In genomic region chr17:33557922-33558321, GRCm38 (mm10) we compare ENCODE assay signal across 27 mouse cellular contexts. TPM values are rescaled to one million over a fixed set of nuclear protein-coding genes. Genes with fewer than 3 reads are reported as not detected.
DNase-seq lines count a peak whose midpoint lies in the region; ATAC-seq and TF ChIP-seq lines count a peak whose summit lies in the region.
"Had no signal": no experiment of that assay in that cellular context is flagged by ENCODE, and none has a peak within 500 bp of the region (broad histone marks: within the 10 kb centered on the region; RNA-seq: fewer than 3 reads in every experiment).

No protein-coding gene starts in this region.

- no peaks in the 10 kb centered on the region for H3K4me1 ChIP-seq in midbrain, embryonic 11.5 days (ENCODE audit: control insufficient read depth, insufficient read depth, low read length)
- no peaks in the 10 kb centered on the region for H3K4me1 ChIP-seq in midbrain, embryonic 15.5 days
- no peaks in the 10 kb centered on the region; the same call in 1 of the 2 replicates for H3K4me1 ChIP-seq in bone marrow, adult 2 months (ENCODE audit: control insufficient read depth, insufficient read depth, low read length)
- no peaks in the 10 kb centered on the region for H3K4me1 ChIP-seq in liver, embryonic 14.5 days (replicated peaks; ENCODE audit: control insufficient read depth in 2 of 2, insufficient read depth in 2 of 2, low read length in 1 of 2)
- no peaks in the 10 kb centered on the region for H3K4me1 ChIP-seq in small intestine, adult 2 months (ENCODE audit: control insufficient read depth, insufficient read depth, insufficient read length, low read length)
- H3K4me1 ChIP-seq: embryonic facial prominence, embryonic 13.5 days; forebrain, embryonic 12.5 days; heart, embryonic 10.5 days; heart, embryonic 15.5 days; limb, embryonic 12.5 days; midbrain, embryonic 12.5 days had no signal

- no peak overlapping the region for H3K27ac ChIP-seq in midbrain, embryonic 11.5 days (ENCODE audit: low read depth, low read length)
- H3K27ac ChIP-seq in midbrain, embryonic 15.5 days: no peak overlapping the region
- H3K27ac ChIP-seq in bone marrow, adult 2 months (ENCODE audit: control insufficient read depth, insufficient read depth, low read depth, low read length, poor library complexity): peak overlapping the region; percentile 34; the same call in 1 of the 2 replicates
- no peak overlapping the region for H3K27ac ChIP-seq in liver, embryonic 14.5 days
- 0 out of 2 replicates have a peak overlapping the region, but pooled peaks have one; percentile 42 for H3K27ac ChIP-seq in small intestine, adult 2 months (ENCODE audit: insufficient read depth, low read depth, low read length)
- H3K27ac ChIP-seq: embryonic facial prominence, embryonic 13.5 days; forebrain, embryonic 12.5 days; heart, embryonic 10.5 days; heart, embryonic 15.5 days; layer of hippocampus, adult 2 months; left cerebral cortex, adult 2 months; limb, embryonic 12.5 days; midbrain, embryonic 12.5 days had no signal

- H3K4me3 ChIP-seq in midbrain, embryonic 11.5 days (ENCODE audit: low read depth, low read length): no peak overlapping the region
- no peak overlapping the region for H3K4me3 ChIP-seq in midbrain, embryonic 15.5 days
- H3K4me3 ChIP-seq in bone marrow, adult 2 months (replicated peaks; ENCODE audit: control insufficient read depth, low read depth, low read length): peak overlapping the region; percentile 47
- H3K4me3 ChIP-seq in liver, embryonic 14.5 days (ENCODE audit: insufficient read depth in 1 of 2, low read depth in 2 of 2, low read length in 2 of 2): no peak overlapping the region
- H3K4me3 ChIP-seq in small intestine, adult 2 months (ENCODE audit: low read depth, low read length): no peak overlapping the region
- H3K4me3 ChIP-seq: embryonic facial prominence, embryonic 13.5 days; forebrain, embryonic 12.5 days; heart, embryonic 10.5 days; heart, embryonic 15.5 days; layer of hippocampus, adult 2 months; left cerebral cortex, adult 2 months; limb, embryonic 12.5 days; midbrain, embryonic 12.5 days had no signal

- H3K9ac ChIP-seq in midbrain, embryonic 11.5 days (ENCODE audit: low read length): no peak overlapping the region
- no peak overlapping the region for H3K9ac ChIP-seq in midbrain, embryonic 15.5 days
- H3K9ac ChIP-seq in liver, embryonic 14.5 days (replicated peaks): no peak overlapping the region
- H3K9ac ChIP-seq: embryonic facial prominence, embryonic 13.5 days; forebrain, embryonic 12.5 days; forebrain, postnatal 0 days; heart, embryonic 15.5 days; limb, embryonic 12.5 days; midbrain, embryonic 12.5 days had no signal

- H3K4me2 ChIP-seq in midbrain, embryonic 11.5 days: no peak overlapping the region
- H3K4me2 ChIP-seq in midbrain, embryonic 15.5 days: no peak overlapping the region
- H3K4me2 ChIP-seq in liver, embryonic 14.5 days (ENCODE audit: low read depth): peak overlapping the region; percentile 8; the same call in 1 of the 2 replicates
- H3K4me2 ChIP-seq: embryonic facial prominence, embryonic 13.5 days; forebrain, embryonic 12.5 days; heart, embryonic 15.5 days; limb, embryonic 12.5 days; midbrain, embryonic 12.5 days had no signal

- peak; percentile 44 for DNase-seq in midbrain, embryonic 11.5 days (ENCODE audit: low spot score, missing footprints)
- no peak for DNase-seq in liver, embryonic 14.5 days (ENCODE audit: low read depth in 3 of 3, low spot score in 3 of 3)
- no peak for DNase-seq in T-cell, adult 2 months (ENCODE audit: low spot score)
- DNase-seq in neural tube, embryonic 10.5 days (ENCODE audit: extremely low spot score, low spot score): no peak
- DNase-seq: adrenal gland, postnatal 10 days; cerebellum, adult 18-20 months; cerebellum, postnatal 10 days; forebrain, postnatal 0 days; kidney, adult 11 months; kidney, postnatal 14 days; lung, adult 18-20 months; lung, postnatal 4 days; thymus, adult 18-20 months; thymus, postnatal 36 days had no signal

- no peaks in the 10 kb centered on the region for H3K27me3 ChIP-seq in midbrain, embryonic 11.5 days (ENCODE audit: control insufficient read depth, insufficient read depth, low read length)
- H3K27me3 ChIP-seq in midbrain, embryonic 15.5 days (replicated peaks): no peaks in the 10 kb centered on the region
- H3K27me3 ChIP-seq in liver, embryonic 14.5 days (ENCODE audit: control insufficient read depth, insufficient read depth, low read length): no peaks in the 10 kb centered on the region
- no peaks in the 10 kb centered on the region for H3K27me3 ChIP-seq in small intestine, adult 2 months (ENCODE audit: control insufficient read depth, insufficient read depth, low read length)
- H3K27me3 ChIP-seq: embryonic facial prominence, embryonic 13.5 days; forebrain, embryonic 12.5 days; heart, embryonic 15.5 days; midbrain, embryonic 12.5 days had no signal

- no peaks in the 10 kb centered on the region for H3K36me3 ChIP-seq in midbrain, embryonic 11.5 days (ENCODE audit: control insufficient read depth, insufficient read depth, low read length)
- H3K36me3 ChIP-seq in midbrain, embryonic 15.5 days (replicated peaks): no peaks in the 10 kb centered on the region
- H3K36me3 ChIP-seq in liver, embryonic 14.5 days (replicated peaks; ENCODE audit: control insufficient read depth, insufficient read depth, low read depth): no peaks in the 10 kb centered on the region
- H3K36me3 ChIP-seq in small intestine, adult 2 months (ENCODE audit: control insufficient read depth, insufficient read depth, low read length): no peaks in the 10 kb centered on the region
- H3K36me3 ChIP-seq: forebrain, embryonic 12.5 days had no signal

- H3K9me3 ChIP-seq in midbrain, embryonic 11.5 days (ENCODE audit: control insufficient read depth, low read length): no peaks in the 10 kb centered on the region
- no peaks in the 10 kb centered on the region for H3K9me3 ChIP-seq in midbrain, embryonic 15.5 days
- H3K9me3 ChIP-seq in liver, embryonic 14.5 days (ENCODE audit: control insufficient read depth, low read length): no peaks in the 10 kb centered on the region
- H3K9me3 ChIP-seq: embryonic facial prominence, embryonic 13.5 days; forebrain, embryonic 12.5 days; heart, embryonic 10.5 days; heart, embryonic 15.5 days; limb, embryonic 12.5 days; midbrain, embryonic 12.5 days had no signal

- no peak for TF ChIP-seq POLR2A in bone marrow, adult 2 months (IDR thresholded peaks at IDR 0.05; ENCODE audit: borderline replicate concordance, control insufficient read depth, low read depth, low read length)
- TF ChIP-seq POLR2A in small intestine, adult 2 months (IDR thresholded peaks at IDR 0.05; ENCODE audit: low read depth, low read length): no peak

- no peak for TF ChIP-seq CTCF in bone marrow, adult 2 months (IDR thresholded peaks at IDR 0.05; ENCODE audit: control insufficient read depth, insufficient read depth, low read length)
- no peak for TF ChIP-seq CTCF in liver, embryonic 14.5 days (IDR thresholded peaks at IDR 0.05; ENCODE audit: low read depth)
- no peak for TF ChIP-seq CTCF in small intestine, adult 2 months (IDR thresholded peaks at IDR 0.05; ENCODE audit: extremely low read depth, insufficient read length, insufficient replicate concordance, low read depth, low read length)

- no peak for ATAC-seq in midbrain, embryonic 11.5 days (ENCODE audit: low FRiP score)
- no peak for ATAC-seq in midbrain, embryonic 15.5 days (replicated peaks)
- ATAC-seq in liver, embryonic 14.5 days (ENCODE audit: insufficient read depth): no peak
- ATAC-seq: forebrain, postnatal 0 days; hindbrain, embryonic 16.5 days; lung, postnatal 0 days had no signal

- TF ChIP-seq EP300 in liver, embryonic 14.5 days (IDR thresholded peaks at IDR 0.05; ENCODE audit: low read depth): no peak

- WGBS in midbrain, embryonic 11.5 days: 75% methylated on average over 4 of the region's 4 CpGs
- 84% methylated on average over 4 of the region's 4 CpGs for WGBS in midbrain, embryonic 15.5 days
- WGBS in bone marrow, adult 2 months: 65% methylated on average over 4 of the region's 4 CpGs
- WGBS in liver, embryonic 14.5 days (ENCODE audit: insufficient replicate concordance): 56% methylated on average over 4 of the region's 4 CpGs
- 57% methylated on average over 4 of the region's 4 CpGs for WGBS in small intestine, adult 2 months

RNA-seq across cellular contexts. Expression of gene Myo1f, which starts 2.4 kb away (rescaled TPM):
- polyA plus RNA-seq in midbrain, embryonic 11.5 days (2014; fragmentation: Nextera tagmentation; extraction: Ambion mirVana): 3.0 and 3.3 TPM in 2 replicates
- 1.5 and 1.9 TPM in 2 replicates for polyA plus RNA-seq in midbrain, embryonic 15.5 days (2015; fragmentation: Nextera tagmentation; extraction: Ambion mirVana)
- polyA plus RNA-seq in bone marrow, adult 2 months (2011; ENCODE audit: insufficient read depth, insufficient read length, low replicate concordance, missing spikeins): 34.6 and 68.8 TPM in 2 replicates
- polyA plus RNA-seq in liver, embryonic 14.5 days (2012; rRNA removed): 3.2 and 4.5 TPM in 2 replicates
- polyA plus RNA-seq in liver, embryonic 14.5 days (2014; fragmentation: Nextera tagmentation; extraction: Ambion mirVana): 4.7 and 5.9 TPM in 2 replicates
- polyA plus RNA-seq in small intestine, adult 2 months (2012; rRNA removed): 3.7 and 5.1 TPM in 2 replicates

RNA-seq across cellular contexts. Expression of gene Adamts10, which starts 33.9 kb away (rescaled TPM):
- polyA plus RNA-seq in midbrain, embryonic 11.5 days (2014; fragmentation: Nextera tagmentation; extraction: Ambion mirVana): 22.7 and 25.9 TPM in 2 replicates
- polyA plus RNA-seq in midbrain, embryonic 15.5 days (2015; fragmentation: Nextera tagmentation; extraction: Ambion mirVana): 67.7 and 69.7 TPM in 2 replicates
- 20.2 and 37.3 TPM in 2 replicates for polyA plus RNA-seq in bone marrow, adult 2 months (2011; ENCODE audit: insufficient read depth, insufficient read length, low replicate concordance, missing spikeins)
- polyA plus RNA-seq in liver, embryonic 14.5 days (2012; rRNA removed): 7.3 and 8.6 TPM in 2 replicates
- 3.6 and 4.3 TPM in 2 replicates for polyA plus RNA-seq in liver, embryonic 14.5 days (2014; fragmentation: Nextera tagmentation; extraction: Ambion mirVana)
- polyA plus RNA-seq in small intestine, adult 2 months (2012; rRNA removed): 22.9 and 28.2 TPM in 2 replicates

Comparison
In these comparisons a context has a peak if more than half of its experiments do, and no peak if none do; other contexts are left out.
1. H3K27ac ChIP-seq: peak in bone marrow, adult 2 months (single experiment) and small intestine, adult 2 months (single experiment); none in midbrain, embryonic 11.5 days (single experiment), midbrain, embryonic 15.5 days (single experiment) and liver, embryonic 14.5 days (single experiment).